Mouse (Mus musculus): ENCODE results near the gene Ankrd17.

Gene Ankrd17

DNA sequence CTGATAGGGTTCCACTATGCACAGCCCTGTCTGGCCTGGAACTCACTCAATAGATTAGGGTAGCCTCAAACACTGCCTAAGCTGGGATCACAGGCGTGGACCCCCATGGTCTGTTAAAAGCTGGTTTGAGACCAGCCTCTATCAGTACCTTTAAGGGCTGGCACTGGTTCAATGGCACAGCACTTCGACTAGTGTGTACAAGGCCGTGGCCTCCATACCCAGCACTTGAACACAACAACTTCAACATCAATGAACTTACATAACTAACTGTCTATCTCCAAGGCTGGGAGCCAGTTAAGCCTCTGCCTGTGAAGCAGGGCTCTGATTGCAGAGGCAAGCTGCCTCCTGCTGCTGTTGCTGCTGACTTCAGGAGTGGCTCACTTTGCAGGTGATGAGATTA is 148.6 kb downstream of the Ankrd17 start:
- DNase-seq (ENCODE audit: low read depth), result no peak

GRCm38 (mm10) chr5:90217226-90217625 is 149.2 kb downstream of the Ankrd17 start:
- DNase-seq (ENCODE audit: low read depth), result no peak

DNA sequence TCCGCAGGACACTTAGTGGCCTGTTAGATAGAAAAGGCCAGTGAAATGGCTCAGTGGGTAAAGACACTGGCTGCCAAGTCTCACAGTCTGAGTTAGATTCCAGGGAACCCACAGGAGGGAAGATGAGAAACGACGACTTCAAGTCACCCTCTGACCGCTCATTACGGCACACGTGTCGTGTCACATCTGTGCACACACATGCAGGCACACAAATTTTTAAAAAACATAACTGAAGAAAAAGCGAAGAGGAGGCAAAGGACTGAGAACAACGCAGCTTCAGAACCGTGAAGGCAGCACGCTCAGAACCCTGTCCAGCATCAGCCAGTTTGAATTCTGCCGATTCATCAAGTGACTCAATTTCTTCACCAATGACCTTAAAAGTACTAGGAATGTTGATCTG is 153.0 kb downstream of the Ankrd17 start:
- DNase-seq (ENCODE audit: low read depth), result no peak

GRCm38 (mm10) chr5:90203168-90203567 is 163.2 kb downstream of the Ankrd17 start:
- DNase-seq (ENCODE audit: low read depth), result peak; percentile 81

GRCm38 (mm10) chr5:90202447-90203117 is 163.8 kb downstream of the Ankrd17 start:
- no peak for DNase-seq (ENCODE audit: low read depth)

GRCm38 (mm10) chr5:90199922-90200632 is 166.3 kb downstream of the Ankrd17 start:
- no peak for DNase-seq (ENCODE audit: low read depth)

DNA sequence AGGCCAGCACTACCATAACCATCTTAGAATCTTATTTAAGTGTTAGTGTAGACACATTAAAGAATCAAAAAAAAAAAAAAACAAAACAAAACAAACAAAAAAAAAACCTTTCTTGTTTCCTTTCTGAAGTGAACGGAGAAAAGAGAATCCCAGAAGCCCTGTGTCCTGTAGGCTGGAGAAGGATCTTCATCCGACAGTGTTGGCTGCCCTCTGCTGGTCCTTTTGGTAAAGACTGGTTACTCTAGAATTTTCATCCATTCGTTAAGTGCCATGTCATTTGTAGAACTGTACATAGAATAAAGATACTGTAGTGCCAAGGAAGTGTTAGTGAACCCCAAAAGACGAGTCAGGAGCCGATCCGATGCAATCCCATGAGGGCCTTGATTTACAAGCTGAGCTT is 171.5 kb downstream of the Ankrd17 start:
- DNase-seq (ENCODE audit: low read depth), result peak; percentile 71

GRCm38 (mm10) chr5:90182782-90183181 is 183.6 kb downstream of the Ankrd17 start:
- no peak for DNase-seq (ENCODE audit: low read depth)

DNA sequence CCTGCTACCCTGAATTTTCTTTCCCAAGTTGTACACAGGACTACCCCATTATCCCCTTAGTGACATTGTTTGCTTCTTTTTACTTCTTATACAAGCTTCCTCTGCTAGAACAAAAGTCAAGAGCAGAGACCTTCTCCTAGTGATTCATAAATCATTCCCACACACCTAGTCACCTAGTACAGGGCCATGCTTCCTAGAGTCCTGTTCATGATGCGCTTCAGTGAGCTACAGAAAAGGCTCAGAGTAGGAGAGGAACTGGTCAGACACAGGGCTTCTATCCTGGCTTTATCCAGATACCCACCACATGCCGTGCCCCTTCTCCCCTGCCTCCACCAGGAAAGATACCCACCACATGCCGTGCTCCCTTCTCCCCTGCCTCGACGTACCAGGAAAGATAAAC is 187.3 kb downstream of the Ankrd17 start:
- no peak for DNase-seq (ENCODE audit: low read depth)

DNA sequence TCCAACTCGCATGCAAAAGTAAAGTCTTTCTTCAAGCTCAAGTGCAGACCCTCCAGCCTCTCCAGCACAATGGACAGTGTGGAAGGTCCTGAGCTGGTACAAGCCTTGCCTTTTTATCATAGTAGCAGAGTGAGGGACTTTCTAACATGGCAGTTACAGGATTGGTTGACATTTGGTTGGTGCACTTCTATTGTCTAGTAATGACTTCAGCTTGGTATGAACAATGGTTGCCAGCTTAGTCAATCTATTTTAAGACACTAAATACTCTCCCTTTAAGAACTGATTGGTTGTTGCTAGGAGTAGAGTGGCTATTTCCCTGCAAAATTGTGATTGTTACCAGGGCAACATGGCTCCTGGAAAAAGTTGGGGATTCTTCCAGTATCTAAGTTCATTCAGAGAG is 188.3 kb downstream of the Ankrd17 start:
- no peak for DNase-seq (ENCODE audit: low read depth)

Measured in 416B (cell line).